Mouse (Mus musculus) heart, postnatal 36 days (tissue): ENCODE measurements around the gene Prickle3. TPM values are rescaled to one million over a fixed set of nuclear protein-coding genes. Genes with fewer than 3 reads are reported as not detected.

Experiments used
- DNase-seq, 2 experiments: peaks; one replicate each; pipeline ENCODE4 v3.0.0; 2021 to 2022
- intact Hi-C: fragments of 180-260 bp; cut with DNase I; formaldehyde crosslinking; loops from one replicate; pipeline ENCODE4 v1.15.1; 2025
- total RNA-seq, 2 experiments: library from RNA; stranded (reverse); gene quantifications; 2 replicates each; pipeline ENCODE4 v1.2.3; 2021

The Prickle3 gene
- total RNA-seq = 10 to 100 TPM; 17.0 to 26.0 TPM

DNA sequence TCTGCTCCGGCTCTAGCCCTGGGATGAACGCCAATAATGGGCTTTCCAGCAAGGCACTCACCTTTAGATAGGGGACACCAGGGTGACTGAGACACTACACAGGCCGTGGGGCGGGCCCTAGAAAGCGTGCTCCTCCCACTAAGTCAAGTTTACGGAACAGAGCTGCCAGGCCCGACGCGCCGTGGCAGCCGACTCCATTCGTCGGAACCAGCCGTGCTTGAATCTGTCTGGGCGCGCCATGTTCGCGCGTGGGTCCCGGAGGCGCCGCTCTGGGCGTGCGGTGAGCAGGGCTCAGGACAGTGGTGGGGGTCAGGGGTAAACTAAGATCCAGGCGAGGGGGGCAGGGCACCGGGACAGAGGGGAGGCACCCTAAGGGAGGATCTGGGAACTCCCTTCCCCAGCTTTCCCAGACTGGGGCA lies at the start of gene Prickle3:
Prickle3 (plus strand) TSS at position 40 of the 419 bp plus-strand sequence.
- intact Hi-C loops = no loop called here
- DNase-seq = peak; percentile 65 to 74

DNA sequence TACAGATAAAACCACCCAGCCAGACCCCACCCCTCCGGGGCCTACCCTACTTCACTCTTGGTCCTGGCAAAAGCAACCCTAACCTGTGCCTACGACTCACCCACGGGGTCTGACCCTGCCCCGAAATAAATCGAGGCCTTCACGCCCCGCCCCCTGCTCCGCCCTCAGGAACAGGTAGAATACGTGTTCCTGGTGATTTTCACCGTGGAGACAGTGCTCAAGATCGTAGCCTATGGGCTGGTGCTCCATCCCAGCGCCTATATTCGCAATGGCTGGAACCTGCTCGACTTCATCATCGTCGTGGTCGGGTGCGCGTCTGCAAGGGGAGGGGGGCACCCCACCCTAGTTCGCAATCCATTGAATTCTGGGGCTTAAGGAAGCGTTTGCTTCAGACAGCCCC lies 47.0 kb upstream of the Prickle3 start:
- DNase-seq = no peak
- intact Hi-C loops = no loop called here

DNA sequence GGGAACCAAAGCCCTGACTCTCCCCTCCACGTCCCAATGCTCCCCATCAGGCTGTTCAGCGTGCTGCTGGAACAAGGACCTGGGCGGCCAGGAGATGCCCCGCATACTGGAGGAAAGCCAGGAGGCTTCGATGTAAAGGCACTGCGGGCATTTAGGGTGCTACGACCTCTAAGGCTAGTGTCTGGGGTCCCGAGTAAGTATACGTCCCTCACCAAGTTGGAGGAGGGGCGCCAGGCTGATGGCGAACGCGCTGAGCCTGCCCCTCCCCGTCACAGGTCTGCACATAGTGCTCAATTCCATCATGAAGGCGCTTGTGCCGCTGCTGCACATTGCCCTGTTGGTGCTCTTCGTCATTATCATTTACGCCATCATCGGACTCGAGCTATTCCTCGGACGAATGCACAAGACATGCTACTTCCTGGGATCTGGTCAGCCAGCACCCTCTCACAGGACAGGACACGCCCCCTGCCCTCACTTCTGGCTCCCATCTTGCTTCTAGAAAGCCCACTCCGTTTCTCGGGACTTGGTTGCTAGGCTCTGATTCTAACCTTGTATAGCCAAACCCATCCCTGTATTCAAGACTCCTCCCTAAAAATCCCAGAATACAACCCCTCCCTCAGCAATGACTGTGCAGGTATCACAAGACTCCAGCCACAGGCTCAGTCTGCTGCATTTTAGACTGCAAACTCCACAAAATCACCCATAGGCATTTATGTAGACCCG lies 46.4 kb upstream of the Prickle3 start:
- intact Hi-C loops = no loop called here
- DNase-seq = no peak

DNA sequence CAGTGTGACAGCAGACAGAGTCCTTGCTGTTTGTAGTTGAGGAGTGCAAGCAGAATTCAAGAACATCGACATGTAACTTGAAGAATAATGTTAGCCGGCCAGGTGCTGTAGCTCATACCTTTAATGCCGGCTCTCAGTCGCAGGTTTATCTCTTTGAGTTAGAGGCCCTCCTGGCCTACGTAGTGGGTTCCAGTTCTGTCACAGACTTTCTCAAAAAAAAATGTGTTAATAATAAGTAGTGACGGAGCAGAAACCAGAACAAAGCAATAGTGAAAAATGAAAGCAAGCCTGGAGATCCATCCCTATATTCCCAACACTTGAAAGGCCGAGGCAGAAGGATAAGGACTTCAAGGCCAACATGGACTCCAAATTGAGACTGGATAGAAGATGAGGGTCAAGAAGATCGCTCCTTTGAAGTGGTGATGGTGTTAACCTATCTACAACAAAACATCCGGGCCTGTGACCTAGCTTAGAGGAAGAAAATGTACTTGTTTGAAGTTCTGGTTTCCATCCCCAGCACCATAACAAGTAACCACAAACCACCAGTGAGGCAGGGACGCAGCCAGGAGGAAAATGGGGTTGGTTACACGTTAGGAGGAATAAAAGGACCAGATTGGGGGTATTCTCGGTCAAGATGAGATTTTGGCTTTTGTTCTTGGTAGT lies 39.0 kb upstream of the Prickle3 start:
- intact Hi-C loops = no loop called here
- DNase-seq = no peak

DNA sequence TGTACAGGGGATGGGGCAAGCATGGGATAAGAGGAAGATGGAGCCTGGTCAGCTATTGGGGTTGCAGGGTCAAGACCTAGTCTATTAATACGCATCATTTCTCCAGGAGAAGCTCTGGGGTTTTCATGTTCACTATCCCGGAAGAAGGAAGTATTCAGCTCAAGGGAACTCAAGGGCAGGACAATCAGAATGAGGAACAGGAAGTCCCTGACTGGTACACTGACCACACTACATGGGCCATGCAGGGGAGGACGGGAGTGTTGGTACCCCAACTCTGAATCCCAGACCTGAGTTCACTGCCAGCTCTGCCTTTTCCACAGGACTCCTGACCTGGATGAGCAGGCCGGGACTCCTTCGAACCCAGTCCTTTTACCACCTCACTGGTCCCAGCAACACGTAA lies 24.5 kb upstream of the Prickle3 start:
- intact Hi-C loops = no loop called here
- DNase-seq = no peak

DNA sequence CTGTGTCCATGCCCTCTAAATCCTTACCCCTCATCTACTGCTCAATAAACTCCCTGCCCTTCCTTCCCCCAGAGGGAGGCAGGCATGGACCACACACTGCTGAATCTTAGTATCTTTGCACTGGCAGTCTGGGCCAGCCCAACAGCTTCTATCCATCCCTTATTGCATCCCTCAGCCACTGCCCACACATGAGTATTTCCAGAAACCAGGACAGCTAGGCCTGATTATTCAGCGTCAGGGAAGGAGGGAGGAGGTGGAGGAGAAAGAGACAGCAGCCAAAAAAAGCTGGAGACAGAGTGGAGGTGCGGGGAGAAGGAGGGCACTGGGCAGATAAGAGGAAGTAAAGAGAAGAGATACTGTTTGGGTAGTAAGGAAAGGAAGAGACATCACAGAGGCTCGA lies 22.0 kb upstream of the Prickle3 start:
- no peak for DNase-seq
- intact Hi-C loops = no loop called here

DNA sequence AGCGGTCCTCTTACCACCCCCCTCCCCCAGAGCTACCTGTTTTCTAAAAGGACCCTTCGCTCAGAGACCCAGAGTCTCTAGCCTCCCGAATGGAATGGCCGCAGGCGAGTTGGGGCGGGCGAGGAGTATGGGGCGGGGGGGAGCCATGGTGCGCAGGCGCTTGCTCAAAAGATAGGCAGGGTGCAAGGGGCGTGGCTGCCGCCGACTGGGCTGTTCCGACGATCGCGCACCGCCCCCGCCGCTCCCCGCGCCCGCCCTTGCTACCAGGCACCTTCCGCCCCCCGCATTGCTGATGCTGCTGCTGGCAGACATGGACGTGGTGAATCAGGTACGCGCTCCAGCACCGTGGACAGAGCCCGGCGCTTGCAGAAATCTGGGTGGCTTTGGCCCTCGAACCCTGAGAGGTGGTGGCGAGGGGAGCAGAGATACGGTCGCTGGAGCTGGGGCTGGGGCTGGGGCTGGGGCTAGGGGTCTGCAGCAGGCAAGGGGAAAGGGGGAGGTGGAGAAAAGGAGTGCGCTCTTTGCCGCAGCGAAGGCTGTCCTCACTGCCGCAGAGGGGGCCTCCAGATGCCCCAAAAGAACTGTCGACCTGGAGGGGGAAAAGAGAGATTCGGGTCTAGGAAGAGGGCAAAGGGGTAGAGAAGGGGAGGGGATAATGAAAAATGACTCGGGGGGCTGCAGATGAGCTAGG lies 18.5 kb upstream of the Prickle3 start, which contains the start of gene Syp:
Syp (plus strand) TSS at position 71 of the 691 bp plus-strand sequence.
- intact Hi-C loops = no loop called here
- DNase-seq = peak; percentile 45 to 66

DNA sequence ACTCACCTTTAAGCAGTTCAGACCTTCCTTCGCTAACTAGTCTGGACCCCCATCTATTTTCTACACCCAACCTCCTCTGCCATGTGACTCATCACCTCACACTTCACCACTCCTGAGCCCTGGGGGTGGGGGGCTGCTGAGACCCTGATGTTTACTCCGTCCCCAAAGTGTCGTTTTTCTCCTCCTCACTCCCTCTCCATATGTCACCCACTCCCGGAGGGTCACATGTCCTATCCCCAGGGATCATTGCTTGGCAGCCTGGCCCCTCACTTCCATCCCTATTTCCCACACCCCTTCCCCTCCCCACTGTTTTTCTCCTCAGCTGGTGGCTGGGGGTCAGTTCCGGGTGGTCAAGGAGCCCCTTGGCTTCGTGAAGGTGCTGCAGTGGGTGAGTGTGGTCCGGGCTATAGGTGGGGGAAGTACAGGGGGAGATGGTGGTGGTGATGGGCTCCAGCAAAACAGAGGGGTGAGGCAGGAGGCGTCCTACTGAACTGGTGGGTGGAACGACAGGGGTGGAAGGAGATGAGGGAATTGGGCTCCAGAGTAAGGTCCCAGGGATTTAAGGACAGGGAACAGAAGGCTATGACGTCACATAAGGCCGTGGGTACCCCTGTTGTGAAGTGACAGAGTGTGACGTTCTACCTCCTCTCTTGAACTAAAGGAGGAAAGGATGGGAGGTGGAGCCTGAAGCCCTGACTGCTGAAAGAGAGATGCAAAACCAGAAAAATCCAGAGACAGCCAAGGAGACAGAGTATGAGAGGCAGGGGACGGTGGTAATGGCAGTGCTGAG lies 17.3 kb upstream of the Prickle3 start:
- intact Hi-C loops = loop anchor here (5.0 kb wide), 1 partner anchor 217 kb away; no protein-coding TSS in a partner anchor
- DNase-seq = no peak

DNA sequence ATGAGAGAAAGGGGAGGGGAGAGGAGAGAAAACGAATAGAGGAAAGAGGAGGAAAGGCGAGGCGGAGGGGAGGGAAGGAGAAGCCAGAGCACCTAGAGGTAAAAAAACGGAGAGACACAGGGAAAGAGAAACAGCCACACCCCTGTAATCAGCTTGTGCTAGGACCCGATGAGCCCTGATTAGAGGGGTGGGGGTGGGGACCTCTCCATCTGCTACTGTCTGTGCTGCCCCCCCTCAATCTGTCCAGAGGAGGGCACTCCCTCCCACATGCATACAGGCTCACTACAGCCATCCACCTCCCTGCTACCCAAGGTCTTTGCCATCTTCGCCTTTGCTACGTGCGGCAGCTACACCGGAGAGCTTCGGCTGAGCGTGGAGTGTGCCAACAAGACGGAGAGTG lies 16.3 kb upstream of the Prickle3 start:
- intact Hi-C loops = loop anchor here (5.0 kb wide), 1 partner anchor 218 kb away; no protein-coding TSS in a partner anchor
- DNase-seq = no peak

DNA sequence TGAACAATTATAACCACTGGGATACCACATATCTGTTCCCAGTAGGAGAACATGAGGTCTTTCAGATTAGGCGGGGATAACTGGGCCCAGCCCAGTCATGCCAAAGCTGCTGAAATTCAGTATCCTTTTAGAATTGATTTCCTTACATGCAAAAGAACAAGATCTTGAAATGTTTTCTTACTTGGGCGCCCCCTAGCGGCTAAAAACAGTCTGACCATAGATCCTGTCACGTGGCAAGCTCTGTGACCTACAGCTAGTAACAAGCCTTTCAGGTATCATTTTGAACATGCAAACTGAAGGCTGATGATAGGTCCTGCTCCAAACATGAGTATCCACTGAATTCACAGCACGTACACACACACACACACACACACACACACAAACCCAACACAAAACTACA lies 11.7 kb upstream of the Prickle3 start:
- peak; percentile 71 to 82 for DNase-seq
- intact Hi-C loops = loop anchor here (2.0 to 5.0 kb wide), 3 partner anchors 47 to 321 kb away; no protein-coding TSS in a partner anchor

DNA sequence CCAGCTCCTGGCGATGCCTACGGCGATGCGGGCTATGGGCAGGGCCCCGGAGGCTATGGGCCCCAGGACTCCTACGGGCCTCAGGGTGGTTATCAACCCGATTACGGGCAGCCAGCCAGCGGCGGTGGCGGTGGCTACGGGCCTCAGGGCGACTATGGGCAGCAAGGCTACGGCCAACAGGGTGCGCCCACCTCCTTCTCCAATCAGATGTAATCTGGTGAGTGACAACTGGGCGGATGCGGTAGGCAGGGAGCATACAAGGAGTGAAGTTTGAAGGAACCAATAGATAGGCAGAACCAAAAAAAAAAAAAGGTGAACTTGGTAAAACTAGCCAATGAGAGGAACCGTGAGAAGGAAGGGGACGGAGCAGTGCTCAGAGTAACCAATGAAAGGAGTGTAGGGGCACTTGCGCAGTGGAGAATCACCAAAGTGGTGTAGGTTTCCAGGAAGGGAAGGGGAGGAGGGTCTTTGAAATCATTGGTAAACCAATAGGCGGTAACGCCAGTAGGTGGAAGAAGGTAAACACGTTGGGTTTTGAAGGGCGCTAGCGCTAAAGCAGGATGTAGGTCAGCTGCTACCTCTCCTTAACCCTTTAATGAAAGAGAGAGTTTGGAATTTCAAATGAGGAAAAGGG lies 8.3 kb upstream of the Prickle3 start:
- intact Hi-C loops = loop anchor here (2.0 to 5.0 kb wide), 2 partner anchors 30 to 44 kb away; no protein-coding TSS in a partner anchor
- DNase-seq = peak; percentile 74 to 81

DNA sequence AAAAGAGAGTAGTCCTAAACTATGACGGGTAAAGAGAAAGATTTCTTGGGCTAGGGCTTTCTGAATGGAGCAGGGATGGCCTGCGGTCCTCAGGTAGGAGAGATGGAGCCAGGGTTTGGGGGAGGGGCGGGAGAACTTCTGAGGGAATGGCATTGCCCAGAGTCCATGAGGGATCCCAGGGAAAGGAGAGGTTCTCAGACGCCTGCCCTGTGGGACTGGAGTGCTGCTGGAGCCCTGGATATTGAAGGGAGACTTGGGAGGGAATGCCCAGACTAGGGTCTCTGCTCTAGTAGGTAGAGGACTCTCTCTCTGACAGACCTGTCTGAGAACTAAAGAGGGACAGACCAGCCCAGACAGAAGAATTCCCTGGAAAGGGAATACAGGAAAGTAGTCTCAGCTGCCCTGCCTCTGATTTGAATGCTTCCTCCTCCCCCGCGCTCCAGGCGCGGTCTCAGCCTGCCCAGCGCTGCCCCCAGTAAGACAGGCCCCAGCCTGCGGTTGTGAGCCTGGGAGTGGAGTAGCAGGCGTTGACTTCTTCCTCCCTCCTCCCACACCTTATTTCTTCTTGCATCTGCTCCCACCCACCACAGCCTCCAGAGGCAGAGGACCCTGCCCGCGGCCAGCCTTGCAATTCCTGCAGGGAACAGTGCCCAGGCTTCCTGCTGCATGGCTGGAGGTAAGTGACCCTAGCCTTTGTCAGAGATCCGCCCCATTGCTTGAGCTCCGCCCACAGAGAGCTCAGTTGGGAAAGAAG lies 1.1 kb downstream of the Prickle3 start:
- intact Hi-C loops = no loop called here
- DNase-seq = peak; percentile 65 to 66

DNA sequence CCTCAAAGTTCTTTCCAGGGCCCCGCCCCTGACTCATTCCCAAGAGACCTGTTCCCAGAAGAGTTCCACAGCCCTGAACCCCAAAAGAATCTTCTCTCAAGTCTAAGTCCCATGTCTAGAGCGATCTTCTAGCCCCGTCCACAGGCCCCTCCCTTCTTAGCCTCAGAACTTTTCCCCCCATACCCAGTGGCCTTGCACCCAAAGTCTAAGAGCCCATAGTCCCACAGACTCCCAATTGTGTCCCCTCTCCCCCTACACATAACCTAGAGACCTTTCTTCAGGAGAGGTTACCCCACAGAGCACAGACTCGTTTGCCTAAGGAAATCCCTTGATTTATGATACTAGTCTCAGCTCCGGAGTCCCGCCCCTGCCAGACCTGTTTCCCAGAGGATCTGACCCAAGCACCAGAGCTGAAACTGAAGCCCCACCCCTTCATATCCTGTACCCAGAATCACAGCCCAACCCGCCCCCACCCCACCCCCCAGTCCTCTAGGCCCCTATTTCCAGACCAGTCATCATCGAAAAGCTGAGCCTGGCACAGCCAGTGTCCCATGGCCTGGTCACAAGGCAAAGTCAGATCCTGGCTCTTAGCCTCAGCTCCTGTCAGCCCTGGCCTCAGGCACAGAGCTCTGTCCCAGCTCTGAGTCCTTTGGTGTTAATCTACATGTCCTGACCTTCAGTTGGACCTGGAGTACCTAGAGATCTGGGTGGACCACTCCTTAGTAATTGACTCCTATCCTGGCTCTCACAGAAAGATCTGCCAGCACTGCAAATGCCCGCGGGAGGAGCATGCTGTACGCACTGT lies 1.9 kb downstream of the Prickle3 start:
- intact Hi-C loops = no loop called here
- peak in 1 of 2 experiments; percentile 33 for DNase-seq

DNA sequence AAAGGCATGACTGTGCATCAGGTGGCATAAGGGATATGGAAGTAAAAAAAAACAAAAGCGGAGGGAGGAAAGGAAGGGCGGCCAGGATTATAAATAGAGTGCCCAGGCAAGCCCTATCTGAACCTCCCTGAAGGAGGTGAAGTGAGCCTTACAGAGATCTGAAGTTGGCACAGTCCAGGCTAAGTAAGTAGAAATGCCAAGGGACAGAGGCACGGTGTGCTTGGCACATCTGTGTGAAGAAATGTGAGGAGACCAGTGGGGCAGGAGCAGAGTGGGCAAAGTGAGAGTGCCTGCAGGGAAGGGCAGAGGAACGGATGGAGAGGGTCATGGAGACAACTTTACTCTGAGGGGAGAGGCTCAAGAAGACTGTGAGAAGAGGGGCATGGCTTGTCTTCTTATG lies 4.0 kb downstream of the Prickle3 start:
- intact Hi-C loops = no loop called here
- DNase-seq = no peak

DNA sequence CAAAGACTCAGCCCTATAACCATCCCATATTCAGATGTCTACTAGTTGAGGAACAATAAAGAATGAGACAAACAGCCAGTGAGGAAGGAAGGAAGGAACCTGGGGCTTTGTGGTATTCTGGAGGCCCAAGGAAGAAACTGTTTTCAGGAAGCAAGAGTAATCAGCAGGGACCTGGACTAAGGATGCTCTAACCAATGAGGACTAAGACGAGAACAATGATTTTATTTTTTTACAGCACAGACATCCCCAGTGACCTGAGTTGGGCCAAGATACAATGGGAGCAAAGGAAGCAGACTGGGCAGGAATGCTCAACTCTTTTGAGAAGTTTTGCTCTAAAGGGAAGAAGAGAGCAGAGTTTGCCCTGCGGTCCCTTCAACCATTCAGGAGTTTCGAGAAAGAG lies 5.9 kb downstream of the Prickle3 start:
- intact Hi-C loops = no loop called here
- DNase-seq = no peak

DNA sequence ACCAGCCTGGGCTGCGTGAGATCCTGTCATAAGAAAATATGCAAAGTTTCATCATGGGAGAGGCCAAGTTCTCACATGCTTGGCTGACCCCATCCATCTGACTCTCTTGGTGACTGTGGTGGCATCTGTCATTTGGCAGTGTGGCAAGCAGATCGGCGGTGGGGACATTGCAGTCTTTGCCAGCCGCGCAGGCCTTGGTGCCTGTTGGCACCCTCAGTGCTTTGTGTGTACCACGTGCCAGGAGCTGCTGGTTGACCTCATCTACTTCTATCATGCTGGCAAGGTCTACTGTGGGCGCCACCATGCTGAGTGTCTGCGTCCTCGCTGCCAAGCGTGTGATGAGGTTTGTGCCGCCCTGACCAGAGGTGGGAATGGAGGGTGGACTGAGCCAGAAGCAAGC lies 7.7 kb downstream of the Prickle3 start:
- peak in 1 of 2 experiments; percentile 27 for DNase-seq
- intact Hi-C loops = no loop called here

DNA sequence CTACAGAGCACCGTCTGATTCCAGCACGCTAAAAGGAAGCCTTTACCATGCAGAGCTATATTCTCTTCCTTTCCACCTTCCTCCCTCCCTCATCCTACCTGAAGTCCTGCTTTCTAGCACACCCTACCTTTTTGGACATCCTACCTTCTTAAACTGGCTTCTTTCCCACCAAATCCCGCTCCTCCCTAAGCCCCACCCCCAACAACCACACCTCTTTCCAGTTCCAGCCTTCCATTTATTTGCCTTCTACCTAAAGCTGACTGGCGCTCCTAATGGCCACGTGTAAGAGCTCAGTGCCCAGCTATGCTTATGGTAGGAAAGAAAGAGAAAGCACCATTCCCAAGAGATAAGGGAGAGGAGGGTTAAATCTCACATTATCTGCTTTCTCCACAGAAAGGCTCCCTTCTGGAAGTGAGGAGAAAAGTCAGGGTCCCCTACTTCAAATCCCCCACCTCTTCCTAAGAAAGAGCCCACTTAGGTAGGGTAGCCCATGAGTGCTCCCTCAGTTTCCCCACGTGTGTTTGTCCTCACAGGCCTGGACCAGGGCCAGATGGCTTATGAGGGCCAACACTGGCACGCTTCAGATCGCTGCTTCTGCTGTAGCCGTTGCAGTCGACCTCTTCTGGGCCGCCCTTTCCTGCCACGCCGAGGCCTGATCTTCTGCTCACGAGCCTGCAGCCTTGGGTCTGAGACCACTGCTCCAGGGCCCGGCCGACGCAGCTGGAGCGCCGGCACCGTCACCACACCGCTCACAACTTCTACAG lies 8.9 kb downstream of the Prickle3 start:
- intact Hi-C loops = no loop called here
- DNase-seq = no peak

DNA sequence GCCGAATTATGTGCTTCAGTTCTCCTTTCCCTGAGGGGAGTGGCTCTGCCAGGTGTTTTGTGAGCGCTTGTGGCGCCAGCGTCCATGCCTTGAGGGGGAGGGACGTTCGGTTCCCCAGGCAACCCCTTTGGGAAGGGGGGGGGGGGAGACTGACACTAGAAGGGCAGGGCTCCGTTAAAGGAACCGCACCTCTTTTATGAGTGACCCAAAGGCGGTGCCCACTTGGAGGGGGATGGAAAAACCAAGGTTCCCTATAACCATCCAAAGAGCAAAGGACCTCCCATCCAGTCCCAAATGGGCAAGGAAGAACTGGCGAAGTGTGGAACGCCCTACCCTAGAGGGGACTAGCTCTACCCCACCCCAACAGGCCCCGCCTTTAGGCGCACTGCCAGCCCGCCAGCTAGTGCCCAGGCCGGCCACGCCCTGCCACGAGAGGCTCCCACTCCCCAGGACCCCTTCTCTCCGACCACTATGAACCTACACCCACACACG lies 13.4 kb downstream of the Prickle3 start:
- DNase-seq = peak; percentile 77 to 79
- intact Hi-C loops = no loop called here
